8 mouse cellular contexts compared by ENCODE assay signal in the genomic region with DNA sequence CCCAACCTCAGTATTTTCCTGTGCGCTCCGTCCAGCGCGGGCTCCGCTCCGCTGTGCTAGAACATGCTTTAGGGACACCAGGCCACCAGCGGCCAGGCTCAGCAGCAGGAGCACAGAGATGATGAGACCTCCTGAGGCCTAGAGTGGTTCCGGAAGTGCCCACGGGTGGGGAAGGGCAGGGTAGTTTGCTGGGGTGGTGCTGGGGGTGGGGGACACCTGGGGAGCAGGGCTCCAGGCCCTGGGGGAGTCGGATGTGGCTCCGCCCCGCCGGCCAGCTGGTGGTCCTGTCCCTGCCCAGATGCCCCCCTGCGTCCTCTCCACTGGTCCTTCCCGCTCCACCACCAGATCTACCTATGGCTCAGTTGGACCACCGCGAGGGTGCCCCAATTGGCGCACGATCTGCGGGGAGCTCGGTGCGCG. TPM values are rescaled to one million over a fixed set of nuclear protein-coding genes. Genes with fewer than 3 reads are reported as not detected.
DNase-seq lines count a peak whose midpoint lies in the region; ATAC-seq and TF ChIP-seq lines count a peak whose summit lies in the region.

No protein-coding gene starts in this region.

- H3K27me3 ChIP-seq in forebrain, embryonic 14.5 days (replicated peaks; ENCODE audit: control insufficient read depth, insufficient read depth, low read length), result no peaks in the 10 kb centered on the region; the same call in none of the 2 replicates
- peaks cover 39% of the 10 kb centered on the region for H3K27me3 ChIP-seq in limb, embryonic 12.5 days
- peaks cover 12% of the 10 kb centered on the region; the same call in 1 of the 2 replicates for H3K27me3 ChIP-seq in neural tube, embryonic 15.5 days (replicated peaks)

- peak overlapping the region; percentile 71 for H3K4me2 ChIP-seq in forebrain, embryonic 14.5 days (ENCODE audit: low read length)
- H3K4me2 ChIP-seq in limb, embryonic 12.5 days, result peak overlapping the region; percentile 87
- H3K4me2 ChIP-seq in neural tube, embryonic 15.5 days, result peak overlapping the region; percentile 85

- intact Hi-C loops in gastrocnemius, adult 2 months (cut with DNase I), result loop anchor here (1.0 to 10.0 kb wide), 5 partner anchors 54 to 366 kb away; partner anchors contain the start of genes Cabin1 and Ggt5
- intact Hi-C loops in gastrocnemius, postnatal 14 days (cut with DNase I; ENCODE audit: low total_unique reads), result loop anchor here (2.0 kb wide), 1 partner anchor 208 kb away; no protein-coding TSS in a partner anchor

- DNase-seq in gastrocnemius, adult 2 months, result peak; percentile 38
- no peak for DNase-seq in gastrocnemius, postnatal 14 days
- peak; percentile 60 for DNase-seq in ZHBTc4 (ENCODE audit: low read depth, low spot score)
- no peak for DNase-seq in forebrain, embryonic 14.5 days (ENCODE audit: low spot score)
- no peak for DNase-seq in ovary, postnatal 14 days (ENCODE audit: low spot score)
- no peak for DNase-seq in frontal cortex, adult 2 months (ENCODE audit: extremely low spot score in 1 of 2, low spot score in 1 of 2)

- peaks cover 7% of the 10 kb centered on the region; the same call in 1 of the 2 replicates for H3K4me1 ChIP-seq in forebrain, embryonic 14.5 days (ENCODE audit: control insufficient read depth, insufficient read depth, low read length)
- H3K4me1 ChIP-seq in limb, embryonic 12.5 days (replicated peaks), result peaks cover 11% of the 10 kb centered on the region
- H3K4me1 ChIP-seq in neural tube, embryonic 15.5 days, result peaks cover 14% of the 10 kb centered on the region

- WGBS in forebrain, embryonic 14.5 days, result 3% methylated on average over 23 of the region's 23 CpGs
- WGBS in limb, embryonic 12.5 days, result 2% methylated on average over 23 of the region's 23 CpGs
- 2% methylated on average over 23 of the region's 23 CpGs for WGBS in neural tube, embryonic 15.5 days

- H3K9me3 ChIP-seq in forebrain, embryonic 14.5 days (replicated peaks; ENCODE audit: control insufficient read depth, low read length), result no peaks in the 10 kb centered on the region
- no peaks in the 10 kb centered on the region for H3K9me3 ChIP-seq in limb, embryonic 12.5 days
- no peaks in the 10 kb centered on the region for H3K9me3 ChIP-seq in neural tube, embryonic 15.5 days (replicated peaks)

- no peak for TF ChIP-seq CTCF in gastrocnemius, adult 2 months (IDR thresholded peaks at IDR 0.05)

- ATAC-seq in forebrain, embryonic 14.5 days, result peak; percentile 51
- ATAC-seq in limb, embryonic 12.5 days (ENCODE audit: insufficient number of reproducible peaks, insufficient read depth, low FRiP score, low TSS enrichment, low read depth), result 0 out of 2 replicates have a peak, but pooled peaks have one; percentile 39
- peak; percentile 61; the same call in 1 of the 2 replicates for ATAC-seq in neural tube, embryonic 15.5 days (ENCODE audit: low FRiP score)

- H3K4me3 ChIP-seq in gastrocnemius, adult 2 months, result peak overlapping the region; percentile 68
- H3K4me3 ChIP-seq in forebrain, embryonic 14.5 days (ENCODE audit: low read depth, low read length), result peak overlapping the region; percentile 34
- H3K4me3 ChIP-seq in limb, embryonic 12.5 days (replicated peaks), result peak overlapping the region; percentile 50
- H3K4me3 ChIP-seq in neural tube, embryonic 15.5 days (replicated peaks), result peak overlapping the region; percentile 40

- H3K27ac ChIP-seq in gastrocnemius, adult 2 months, result no peak overlapping the region
- H3K27ac ChIP-seq in forebrain, embryonic 14.5 days (ENCODE audit: low read depth, low read length), result no peak overlapping the region
- H3K27ac ChIP-seq in limb, embryonic 12.5 days, result no peak overlapping the region
- no peak overlapping the region for H3K27ac ChIP-seq in neural tube, embryonic 15.5 days (replicated peaks)

- H3K9ac ChIP-seq in forebrain, embryonic 14.5 days (ENCODE audit: low read length), result peak overlapping the region; percentile 61
- peak overlapping the region; percentile 65 for H3K9ac ChIP-seq in limb, embryonic 12.5 days (replicated peaks)
- peak overlapping the region; percentile 47 for H3K9ac ChIP-seq in neural tube, embryonic 15.5 days (replicated peaks)

- no peaks in the 10 kb centered on the region for H3K36me3 ChIP-seq in forebrain, embryonic 14.5 days (ENCODE audit: control insufficient read depth, insufficient read depth, low read length)
- H3K36me3 ChIP-seq in limb, embryonic 12.5 days, result no peaks in the 10 kb centered on the region
- H3K36me3 ChIP-seq in neural tube, embryonic 15.5 days, result no peaks in the 10 kb centered on the region

RNA-seq across cellular contexts. Expression of gene Gm5134, which starts 3.5 kb away (rescaled TPM):
- total RNA-seq in gastrocnemius, adult 2 months (2021), result not detected
- not detected for total RNA-seq in gastrocnemius, postnatal 14 days (2021)
- not detected in 2 replicates for polyA plus RNA-seq in forebrain, embryonic 14.5 days (2014; fragmentation: Nextera tagmentation; extraction: Ambion mirVana)
- polyA plus RNA-seq in limb, embryonic 12.5 days (2016; fragmentation: Nextera tagmentation; extraction: Ambion mirVana), result not detected in 2 replicates
- 0.08 TPM in 1 of 2 replicates, not detected in the other for polyA plus RNA-seq in neural tube, embryonic 15.5 days (2015; fragmentation: Nextera tagmentation; extraction: Ambion mirVana)
- 0.23 and 0.36 TPM in 2 replicates for polyA plus RNA-seq in frontal cortex, adult 2 months (2012; rRNA removed)

RNA-seq across cellular contexts. Expression of gene Vpreb3, which starts 7.9 kb away (rescaled TPM):
- not detected for total RNA-seq in gastrocnemius, adult 2 months (2021)
- not detected for total RNA-seq in gastrocnemius, postnatal 14 days (2021)
- polyA plus RNA-seq in forebrain, embryonic 14.5 days (2014; fragmentation: Nextera tagmentation; extraction: Ambion mirVana), result 0.63 TPM in 1 of 2 replicates, not detected in the other
- polyA plus RNA-seq in limb, embryonic 12.5 days (2016; fragmentation: Nextera tagmentation; extraction: Ambion mirVana), result 0.50 and 0.71 TPM in 2 replicates
- polyA plus RNA-seq in neural tube, embryonic 15.5 days (2015; fragmentation: Nextera tagmentation; extraction: Ambion mirVana), result 1.0 and 1.4 TPM in 2 replicates
- not detected in 2 replicates for polyA plus RNA-seq in frontal cortex, adult 2 months (2012; rRNA removed)

RNA-seq across cellular contexts. Expression of gene Gm867, which starts 10.3 kb away (rescaled TPM):
- total RNA-seq in gastrocnemius, adult 2 months (2021), result not detected
- not detected for total RNA-seq in gastrocnemius, postnatal 14 days (2021)
- not detected in 2 replicates for polyA plus RNA-seq in forebrain, embryonic 14.5 days (2014; fragmentation: Nextera tagmentation; extraction: Ambion mirVana)
- polyA plus RNA-seq in limb, embryonic 12.5 days (2016; fragmentation: Nextera tagmentation; extraction: Ambion mirVana), result 0.32 and 0.50 TPM in 2 replicates
- 2.3 TPM in 2 replicates for polyA plus RNA-seq in neural tube, embryonic 15.5 days (2015; fragmentation: Nextera tagmentation; extraction: Ambion mirVana)
- 0.16 and 0.36 TPM in 2 replicates for polyA plus RNA-seq in frontal cortex, adult 2 months (2012; rRNA removed)

RNA-seq across cellular contexts. Expression of gene Mmp11, which starts 14.5 kb away (rescaled TPM):
- total RNA-seq in gastrocnemius, adult 2 months (2021), result 1 to 10 TPM; 2.5 to 2.8 TPM
- 1 to 10 TPM; 3.5 to 4.8 TPM for total RNA-seq in gastrocnemius, postnatal 14 days (2021)
- polyA plus RNA-seq in forebrain, embryonic 14.5 days (2014; fragmentation: Nextera tagmentation; extraction: Ambion mirVana), result 19.4 and 25.1 TPM in 2 replicates
- polyA plus RNA-seq in limb, embryonic 12.5 days (2016; fragmentation: Nextera tagmentation; extraction: Ambion mirVana), result 96.8 and 107 TPM in 2 replicates
- polyA plus RNA-seq in neural tube, embryonic 15.5 days (2015; fragmentation: Nextera tagmentation; extraction: Ambion mirVana), result 18.6 and 25.4 TPM in 2 replicates
- polyA plus RNA-seq in frontal cortex, adult 2 months (2012; rRNA removed), result 2.3 and 2.5 TPM in 2 replicates

RNA-seq across cellular contexts. Expression of gene Chchd10, which starts 17.9 kb away (rescaled TPM):
- 1,000 to 10,000 TPM; 1,469 to 1,586 TPM for total RNA-seq in gastrocnemius, adult 2 months (2021)
- 1,000 to 10,000 TPM in 1 of 2 experiments, 100 to 1,000 TPM in 1; 861 to 1,001 TPM for total RNA-seq in gastrocnemius, postnatal 14 days (2021)
- 32.7 TPM in 2 replicates for polyA plus RNA-seq in forebrain, embryonic 14.5 days (2014; fragmentation: Nextera tagmentation; extraction: Ambion mirVana)
- 5.5 and 8.0 TPM in 2 replicates for polyA plus RNA-seq in limb, embryonic 12.5 days (2016; fragmentation: Nextera tagmentation; extraction: Ambion mirVana)
- polyA plus RNA-seq in neural tube, embryonic 15.5 days (2015; fragmentation: Nextera tagmentation; extraction: Ambion mirVana), result 166 and 190 TPM in 2 replicates
- polyA plus RNA-seq in frontal cortex, adult 2 months (2012; rRNA removed), result 453 and 546 TPM in 2 replicates

Comparison
In these comparisons a context has a peak if more than half of its experiments do, and no peak if none do; other contexts are left out.
1. DNase-seq: peak in gastrocnemius, adult 2 months (single experiment) and ZHBTc4 (single experiment); none in gastrocnemius, postnatal 14 days (single experiment), forebrain, embryonic 14.5 days (single experiment), ovary, postnatal 14 days (single experiment) and frontal cortex, adult 2 months (0 of 2).
2. Peak in every context shown above with its lines, with median percentiles within 50 percentile points of each other: H3K4me3 ChIP-seq, ATAC-seq, H3K4me2 ChIP-seq and H3K9ac ChIP-seq.